Mouse (Mus musculus) kidney, adult 2 months (tissue): ENCODE measurements around the gene Pes1.

Experiments
- CTCF ChIP-seq: fragments of 200-500 bp; conservative IDR thresholded peaks from 2 replicates; pipeline ENCODE4 v1.5.1; 2011; ENCODE audit warnings: low read depth, mild to moderate bottlenecking, control low read depth, low read length, moderate library complexity, mixed read lengths; ENCODE audit not compliant: insufficient read depth, insufficient read length
- POLR2A ChIP-seq: fragments of 200-500 bp; IDR thresholded peaks from one replicate; pipeline ENCODE4 v1.6.1; 2011; ENCODE audit warnings: low read depth, low read length, control low read depth

- no peak for TF ChIP-seq CTCF
- no peak for TF ChIP-seq POLR2A
Observed at GRCm38 (mm10) chr11:3973081-3973480, 9.3 kb downstream of the Pes1 start.
